Mouse (Mus musculus): Measurements from ENCODE around the gene Ptov1.

GRCm38 (mm10) chr7:44868919-44869696 lies 480 bp downstream of the Ptov1 start:
- TF ChIP-seq CTCF (IDR thresholded peaks at IDR 0.05; ENCODE audit: low read depth) (no peak), EP300 (IDR thresholded peaks at IDR 0.05; ENCODE audit: low read depth) (no peak)
